Mouse (Mus musculus) lung, adult 2 months (tissue): ENCODE data around the gene Cxcr2.

Experiments used
- CTCF ChIP-seq: fragments of 200-500 bp; IDR thresholded peaks from 2 replicates; pipeline ENCODE4 v1.5.1; 2011; ENCODE audit warnings: mild to moderate bottlenecking, low read length, control low read depth; ENCODE audit not compliant: insufficient read depth
- POLR2A ChIP-seq: fragments of 200-500 bp; IDR thresholded peaks from 2 replicates; pipeline ENCODE4 v1.6.1; 2011; ENCODE audit warnings: low read depth, mild to moderate bottlenecking, control low read depth, low read length, borderline replicate concordance; ENCODE audit errors: extremely low read depth

GRCm38 (mm10) chr1:74190471-74190870 lies 36.7 kb downstream of the Cxcr2 start:
- TF ChIP-seq CTCF, result no peak
- TF ChIP-seq POLR2A, result no peak
